Mouse (Mus musculus): Measurements from ENCODE around the gene Cdc42se2. TPM values are rescaled to one million over a fixed set of nuclear protein-coding genes. Genes with fewer than 3 reads are reported as not detected.
A peak's percentile ranks its signal among the peaks of the same experiment; 100 is the strongest.

The Cdc42se2 gene
- polyA plus RNA-seq, 1 experiment from 2014 or later = 72.1 TPM

DNA sequence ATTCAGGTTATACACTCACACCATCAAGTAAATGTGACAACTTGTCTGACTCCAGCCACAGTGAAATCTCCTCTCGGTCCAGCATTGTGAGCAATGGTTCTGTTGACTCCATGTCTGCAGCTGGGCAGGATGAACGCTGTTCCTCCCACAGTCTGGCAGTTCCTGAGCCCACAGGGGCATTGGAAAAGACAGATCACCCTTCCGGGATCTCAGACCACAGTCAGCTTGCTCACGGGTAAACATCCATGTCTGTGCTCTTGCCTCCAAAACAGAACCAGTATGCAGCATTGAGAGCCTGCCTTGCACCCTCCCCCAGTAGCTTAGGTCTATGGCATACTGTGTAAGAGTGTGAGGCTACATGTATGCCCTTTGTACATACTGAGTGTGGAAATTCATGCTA is 97.3 kb downstream of the Cdc42se2 start:
- no peak overlapping the region for H3K27ac ChIP-seq (replicated peaks; ENCODE audit: low read depth, low read length)
- no peaks in the 10 kb centered on the region for H3K4me1 ChIP-seq (ENCODE audit: control insufficient read depth, insufficient read depth, low read length)
- H3K4me3 ChIP-seq (ENCODE audit: low read depth, low read length) = no peak overlapping the region
- no peak overlapping the region for H3K4me2 ChIP-seq (ENCODE audit: low read depth, low read length)
- 76% methylated on average over 4 of the region's 4 CpGs for WGBS
- no peaks in the 10 kb centered on the region for H3K9me3 ChIP-seq (ENCODE audit: control insufficient read depth, low read length)
- ATAC-seq (ENCODE audit: low read depth) (no peak), DNase-seq (ENCODE audit: low spot score) (no peak)
- no peak overlapping the region for H3K9ac ChIP-seq (ENCODE audit: low read depth, low read length)
- H3K36me3 ChIP-seq (ENCODE audit: control insufficient read depth, insufficient read depth, low read length) = peaks cover 39% of the 10 kb centered on the region
- H3K27me3 ChIP-seq (replicated peaks; ENCODE audit: control insufficient read depth, insufficient read depth, low read length) = no peaks in the 10 kb centered on the region

DNA sequence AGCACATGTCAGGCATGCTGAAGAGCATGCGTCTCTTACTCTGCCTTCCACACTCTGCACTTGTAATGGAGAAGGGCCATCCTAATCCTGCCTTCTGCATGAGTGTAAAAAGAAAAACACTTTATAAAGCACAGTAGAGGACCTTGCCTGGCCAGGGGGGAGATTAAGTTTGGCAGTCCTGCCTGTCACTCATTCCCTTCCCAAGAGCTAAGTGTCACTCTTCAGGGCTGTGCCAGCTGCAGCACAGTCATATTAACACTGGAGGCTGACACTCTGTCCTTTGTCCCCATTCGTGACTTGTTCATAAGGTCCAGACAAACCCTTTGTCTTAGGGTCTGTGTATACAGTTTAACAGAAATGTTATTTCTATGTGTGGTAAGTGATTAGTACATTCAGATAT is 102.6 kb downstream of the Cdc42se2 start:
- no peak overlapping the region for H3K4me3 ChIP-seq (ENCODE audit: low read depth, low read length)
- ATAC-seq (ENCODE audit: low read depth) = peak; percentile 86

DNA sequence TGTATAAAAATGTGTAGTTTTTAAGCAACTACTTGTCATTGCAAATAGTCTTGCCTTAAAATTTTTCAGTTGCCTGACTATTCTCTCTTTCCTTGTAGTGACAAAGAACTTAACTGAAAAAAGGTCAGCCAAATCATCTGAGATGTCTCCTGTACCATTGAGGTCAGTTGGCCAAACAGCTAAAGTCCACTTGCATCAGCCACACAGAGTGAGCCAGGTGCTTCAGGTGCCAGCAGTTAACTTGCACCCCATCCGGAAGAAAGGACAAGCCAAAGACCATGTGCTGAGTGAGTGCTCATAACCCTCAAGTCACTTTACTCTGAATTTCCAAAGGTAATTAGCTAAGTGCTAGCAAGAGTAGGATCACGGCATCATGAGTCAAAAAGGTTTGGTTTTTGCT is 108.3 kb downstream of the Cdc42se2 start:
- Histone ChIP-seq H3K36me3 (ENCODE audit: control insufficient read depth, insufficient read depth, low read length) (peaks cover 35% of the 10 kb centered on the region), H3K4me3 (ENCODE audit: low read depth, low read length) (no peak overlapping the region), H3K9ac (ENCODE audit: low read depth, low read length) (no peak overlapping the region), H3K27ac (replicated peaks; ENCODE audit: low read depth, low read length) (no peak overlapping the region), H3K4me2 (ENCODE audit: low read depth, low read length) (no peak overlapping the region), H3K9me3 (ENCODE audit: control insufficient read depth, low read length) (no peaks in the 10 kb centered on the region), H3K27me3 (replicated peaks; ENCODE audit: control insufficient read depth, insufficient read depth, low read length) (no peaks in the 10 kb centered on the region), H3K4me1 (ENCODE audit: control insufficient read depth, insufficient read depth, low read length) (no peaks in the 10 kb centered on the region)
- no peak for DNase-seq (ENCODE audit: low spot score)
- ATAC-seq (ENCODE audit: low read depth) = no peak
- WGBS = 90% methylated on average over 2 of the region's 2 CpGs

More for the DNA sequence above, 102.6 kb downstream of the Cdc42se2 start:
- no peak overlapping the region for H3K4me2 ChIP-seq (ENCODE audit: low read depth, low read length)
- DNase-seq (ENCODE audit: low spot score) = peak; percentile 21
- no peaks in the 10 kb centered on the region for H3K4me1 ChIP-seq (ENCODE audit: control insufficient read depth, insufficient read depth, low read length)
- 78% methylated on average over 2 of the region's 2 CpGs for WGBS
- no peak overlapping the region for H3K9ac ChIP-seq (ENCODE audit: low read depth, low read length)
- no peaks in the 10 kb centered on the region for H3K9me3 ChIP-seq (ENCODE audit: control insufficient read depth, low read length)
- H3K36me3 ChIP-seq (ENCODE audit: control insufficient read depth, insufficient read depth, low read length) = peaks cover 30% of the 10 kb centered on the region
- H3K27ac ChIP-seq (replicated peaks; ENCODE audit: low read depth, low read length) = no peak overlapping the region
- no peaks in the 10 kb centered on the region for H3K27me3 ChIP-seq (replicated peaks; ENCODE audit: control insufficient read depth, insufficient read depth, low read length)

DNA sequence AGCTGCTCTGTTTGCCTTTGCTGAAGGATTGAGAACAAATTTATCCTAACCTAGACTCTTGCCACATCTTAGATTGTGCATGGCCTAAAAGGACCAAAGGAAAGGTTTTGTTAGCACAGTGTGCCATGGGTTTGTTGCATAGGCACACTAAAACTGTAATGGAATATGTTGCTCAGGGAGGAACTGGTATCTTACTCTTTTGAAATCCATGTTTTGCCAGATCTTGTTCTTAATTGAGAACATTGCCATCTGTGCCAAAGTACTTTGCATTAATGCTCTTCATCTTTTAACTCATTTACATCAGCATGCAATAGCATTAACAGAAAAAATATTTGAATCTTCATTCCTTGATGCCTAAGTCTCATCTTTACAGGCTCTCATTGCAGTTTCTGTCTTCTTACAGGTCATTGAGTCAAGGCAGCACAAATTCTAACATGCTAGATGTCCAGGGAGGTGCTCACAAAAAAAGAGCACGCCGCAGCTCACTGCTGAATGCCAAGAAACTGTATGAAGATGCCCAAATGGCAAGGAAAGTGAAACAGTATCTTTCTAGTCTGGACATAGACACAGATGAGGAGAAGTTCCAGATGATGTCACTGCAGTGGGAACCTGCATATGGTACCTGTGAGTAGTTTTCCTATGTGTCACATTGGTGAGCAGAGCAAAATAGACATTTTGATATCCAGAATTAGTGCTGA is 111.5 kb downstream of the Cdc42se2 start:
- H3K27me3 ChIP-seq (replicated peaks; ENCODE audit: control insufficient read depth, insufficient read depth, low read length) = no peaks in the 10 kb centered on the region
- DNase-seq (ENCODE audit: low spot score) = no peak
- H3K4me1 ChIP-seq (ENCODE audit: control insufficient read depth, insufficient read depth, low read length) = no peaks in the 10 kb centered on the region
- H3K27ac ChIP-seq (replicated peaks; ENCODE audit: low read depth, low read length) = no peak overlapping the region
- no peaks in the 10 kb centered on the region for H3K9me3 ChIP-seq (ENCODE audit: control insufficient read depth, low read length)
- no peak overlapping the region for H3K4me2 ChIP-seq (ENCODE audit: low read depth, low read length)
- 100% methylated on average over 2 of the region's 2 CpGs for WGBS
- no peak overlapping the region for H3K4me3 ChIP-seq (ENCODE audit: low read depth, low read length)
- H3K36me3 ChIP-seq (ENCODE audit: control insufficient read depth, insufficient read depth, low read length) = peaks cover 28% of the 10 kb centered on the region
- ATAC-seq (ENCODE audit: low read depth) = no peak
- no peak overlapping the region for H3K9ac ChIP-seq (ENCODE audit: low read depth, low read length)

DNA sequence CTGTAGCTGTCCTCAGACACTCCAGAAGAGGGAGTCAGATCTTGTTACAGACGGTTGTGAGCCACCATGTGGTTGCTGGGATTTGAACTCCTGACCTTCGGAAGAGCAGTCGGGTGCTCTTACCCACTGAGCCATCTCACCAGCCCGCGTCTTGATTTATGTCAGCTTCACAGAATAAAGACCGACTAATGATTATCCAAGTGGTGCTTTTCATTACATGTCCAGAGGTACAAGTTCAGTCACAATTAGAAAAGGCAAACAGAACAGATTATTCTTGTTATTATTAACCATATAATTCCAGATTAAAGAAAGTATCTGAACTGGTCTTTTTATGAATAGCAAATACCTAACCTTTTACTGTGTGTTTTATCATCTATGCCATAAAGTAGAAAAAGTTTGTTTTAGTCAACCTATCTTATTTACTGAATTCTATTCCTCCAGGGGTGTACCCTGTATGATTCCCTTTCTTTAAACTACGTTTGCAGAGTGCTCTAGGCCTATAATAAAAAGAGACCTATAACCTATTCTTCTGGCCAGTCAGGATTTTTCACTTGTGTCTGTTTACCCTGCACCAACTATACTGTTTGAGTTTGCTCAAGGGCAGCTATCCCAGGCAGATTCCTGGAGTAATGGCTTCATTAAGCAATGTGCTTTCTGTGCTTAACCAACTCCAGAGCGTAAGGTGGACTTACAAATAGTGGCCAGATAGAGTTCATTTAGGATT is 113.7 kb downstream of the Cdc42se2 start:
- 77% methylated on average over 8 of the region's 8 CpGs for WGBS
- no peaks in the 10 kb centered on the region for H3K27me3 ChIP-seq (replicated peaks; ENCODE audit: control insufficient read depth, insufficient read depth, low read length)
- no peak for ATAC-seq (ENCODE audit: low read depth)

More for the DNA sequence above, 113.7 kb downstream of the Cdc42se2 start:
- Histone ChIP-seq H3K27ac (replicated peaks; ENCODE audit: low read depth, low read length) (no peak overlapping the region), H3K9me3 (ENCODE audit: control insufficient read depth, low read length) (no peaks in the 10 kb centered on the region), H3K9ac (ENCODE audit: low read depth, low read length) (no peak overlapping the region), H3K36me3 (ENCODE audit: control insufficient read depth, insufficient read depth, low read length) (peaks cover 13% of the 10 kb centered on the region; the same call in 1 of the 2 replicates), H3K4me1 (ENCODE audit: control insufficient read depth, insufficient read depth, low read length) (no peaks in the 10 kb centered on the region), H3K4me3 (ENCODE audit: low read depth, low read length) (no peak overlapping the region), H3K4me2 (ENCODE audit: low read depth, low read length) (no peak overlapping the region)
- DNase-seq (ENCODE audit: low spot score) = no peak

Other genes starting within 250 kb of the Cdc42se2 start
- 10.6 and 11.3 TPM in 2 replicates for gene Lyrm7, start 73.2 kb upstream of the Cdc42se2 start, polyA plus RNA-seq (2014; fragmentation: Nextera tagmentation; extraction: Ambion mirVana)
- gene Hint1, start 78.7 kb upstream of the Cdc42se2 start, polyA plus RNA-seq (2014; fragmentation: Nextera tagmentation; extraction: Ambion mirVana) = 583 and 620 TPM in 2 replicates
- gene Gpx3, start 114.8 kb upstream of the Cdc42se2 start, polyA plus RNA-seq (2014; fragmentation: Nextera tagmentation; extraction: Ambion mirVana) = 67.7 and 89.8 TPM in 2 replicates
- 20.4 and 21.0 TPM in 2 replicates for gene Tnip1, start 175.2 kb upstream of the Cdc42se2 start, polyA plus RNA-seq (2014; fragmentation: Nextera tagmentation; extraction: Ambion mirVana)
- gene Anxa6, start 245.8 kb upstream of the Cdc42se2 start, polyA plus RNA-seq (2014; fragmentation: Nextera tagmentation; extraction: Ambion mirVana) = 393 and 439 TPM in 2 replicates

Measured in embryonic facial prominence, embryonic 14.5 days (tissue).